Mouse (Mus musculus): ENCODE measurements at regions not wholly inside any gene's neighbourhood (a gene's known extent, or its start where the extent isn't known, plus 50 kb on each side); places are given as distances from the start of the nearest gene placed in this dataset.

GRCm38 (mm10) chr12:106527116-106527515 lies 517.1 kb downstream of the Vrk1 start:
- Histone ChIP-seq H3K27ac (ENCODE audit: low read depth, low read length) (no peak overlapping the region), H3K27me3 (ENCODE audit: control insufficient read depth, insufficient read depth, low read length) (peaks cover 14% of the 10 kb centered on the region), H3K9me3 (replicated peaks; ENCODE audit: control insufficient read depth, low read length) (no peaks in the 10 kb centered on the region), H3K4me2 (peak overlapping the region; percentile 45), H3K9ac (ENCODE audit: low read depth, low read length) (no peak overlapping the region), H3K36me3 (ENCODE audit: control insufficient read depth, insufficient read depth, low read length) (no peaks in the 10 kb centered on the region), H3K4me1 (ENCODE audit: control insufficient read depth, insufficient read depth, low read length) (peaks cover 8% of the 10 kb centered on the region), H3K4me3 (ENCODE audit: low read depth, low read length) (no peak overlapping the region)
- WGBS (ENCODE audit: insufficient replicate concordance): 61% methylated on average over 8 of the region's 8 CpGs
- no peak; the same call in 1 of the 2 replicates for ATAC-seq (replicated peaks; ENCODE audit: insufficient number of reproducible peaks, low FRiP score, low TSS enrichment)

GRCm38 (mm10) chr12:106527699-106528434 lies 517.8 kb downstream of the Vrk1 start:
- Histone ChIP-seq H3K27me3 (ENCODE audit: control insufficient read depth, insufficient read depth, low read length) (peaks cover 14% of the 10 kb centered on the region), H3K9me3 (replicated peaks; ENCODE audit: control insufficient read depth, low read length) (no peaks in the 10 kb centered on the region), H3K4me1 (ENCODE audit: control insufficient read depth, insufficient read depth, low read length) (peaks cover 8% of the 10 kb centered on the region), H3K9ac (ENCODE audit: low read depth, low read length) (no peak overlapping the region), H3K4me3 (ENCODE audit: low read depth, low read length) (no peak overlapping the region), H3K27ac (ENCODE audit: low read depth, low read length) (no peak overlapping the region), H3K4me2 (peak overlapping the region; percentile 45), H3K36me3 (ENCODE audit: control insufficient read depth, insufficient read depth, low read length) (no peaks in the 10 kb centered on the region)
- WGBS (ENCODE audit: insufficient replicate concordance): 7% methylated on average over 20 of the region's 20 CpGs
- no peak for ATAC-seq (replicated peaks; ENCODE audit: insufficient number of reproducible peaks, low FRiP score, low TSS enrichment)

- H3K4me1 ChIP-seq (ENCODE audit: control insufficient read depth, insufficient read depth, low read length): peaks cover 8% of the 10 kb centered on the region
- WGBS (ENCODE audit: insufficient replicate concordance): 24% methylated on average over 10 of the region's 10 CpGs
- H3K36me3 ChIP-seq (ENCODE audit: control insufficient read depth, insufficient read depth, low read length): no peaks in the 10 kb centered on the region
- H3K4me3 ChIP-seq (ENCODE audit: low read depth, low read length): no peak overlapping the region
- peaks cover 14% of the 10 kb centered on the region for H3K27me3 ChIP-seq (ENCODE audit: control insufficient read depth, insufficient read depth, low read length)
- H3K4me2 ChIP-seq: peak overlapping the region; percentile 32
- ATAC-seq (replicated peaks; ENCODE audit: insufficient number of reproducible peaks, low FRiP score, low TSS enrichment): no peak
- no peak overlapping the region for H3K9ac ChIP-seq (ENCODE audit: low read depth, low read length)
- no peak overlapping the region for H3K27ac ChIP-seq (ENCODE audit: low read depth, low read length)
- no peaks in the 10 kb centered on the region for H3K9me3 ChIP-seq (replicated peaks; ENCODE audit: control insufficient read depth, low read length)
Measured at GRCm38 (mm10) chr12:106528521-106528920, 518.5 kb downstream of the Vrk1 start.

- ATAC-seq (replicated peaks; ENCODE audit: insufficient number of reproducible peaks, low FRiP score, low TSS enrichment): no peak
- WGBS (ENCODE audit: insufficient replicate concordance): 27% methylated on average over 11 of the region's 11 CpGs
- Histone ChIP-seq H3K4me3 (ENCODE audit: low read depth, low read length) (no peak overlapping the region), H3K36me3 (ENCODE audit: control insufficient read depth, insufficient read depth, low read length) (no peaks in the 10 kb centered on the region), H3K27ac (ENCODE audit: low read depth, low read length) (no peak overlapping the region), H3K9me3 (replicated peaks; ENCODE audit: control insufficient read depth, low read length) (no peaks in the 10 kb centered on the region), H3K27me3 (ENCODE audit: control insufficient read depth, insufficient read depth, low read length) (peaks cover 14% of the 10 kb centered on the region), H3K4me1 (ENCODE audit: control insufficient read depth, insufficient read depth, low read length) (peaks cover 8% of the 10 kb centered on the region), H3K4me2 (no peak overlapping the region), H3K9ac (ENCODE audit: low read depth, low read length) (no peak overlapping the region)
Measured at GRCm38 (mm10) chr12:106529175-106529574, 519.1 kb downstream of the Vrk1 start.

- no peak overlapping the region for H3K4me3 ChIP-seq (ENCODE audit: low read depth, low read length)
- no peak overlapping the region for H3K9ac ChIP-seq (ENCODE audit: low read depth, low read length)
- H3K36me3 ChIP-seq (ENCODE audit: control insufficient read depth, insufficient read depth, low read length): no peaks in the 10 kb centered on the region
- no peaks in the 10 kb centered on the region for H3K4me1 ChIP-seq (ENCODE audit: control insufficient read depth, insufficient read depth, low read length)
- H3K9me3 ChIP-seq (replicated peaks; ENCODE audit: control insufficient read depth, low read length): no peaks in the 10 kb centered on the region
- no peak for ATAC-seq (replicated peaks; ENCODE audit: insufficient number of reproducible peaks, low FRiP score, low TSS enrichment)
- WGBS (ENCODE audit: insufficient replicate concordance): 60% methylated on average over 2 of the region's 2 CpGs
- no peak overlapping the region for H3K27ac ChIP-seq (ENCODE audit: low read depth, low read length)
- H3K27me3 ChIP-seq (ENCODE audit: control insufficient read depth, insufficient read depth, low read length): peaks cover 4% of the 10 kb centered on the region; the same call in 1 of the 2 replicates
- no peak overlapping the region for H3K4me2 ChIP-seq
Measured at GRCm38 (mm10) chr12:106535086-106535485, 525.1 kb downstream of the Vrk1 start.

GRCm38 (mm10) chr12:106535628-106536288 lies 525.7 kb downstream of the Vrk1 start:
- no peaks in the 10 kb centered on the region for H3K36me3 ChIP-seq (ENCODE audit: control insufficient read depth, insufficient read depth, low read length)
- WGBS (ENCODE audit: insufficient replicate concordance): 23% methylated on average over 8 of the region's 8 CpGs
- 0 out of 2 replicates have a peak, but pooled peaks cover under 1% of the 10 kb centered on the region for H3K27me3 ChIP-seq (ENCODE audit: control insufficient read depth, insufficient read depth, low read length)
- H3K9me3 ChIP-seq (replicated peaks; ENCODE audit: control insufficient read depth, low read length): no peaks in the 10 kb centered on the region
- H3K4me3 ChIP-seq (ENCODE audit: low read depth, low read length): no peak overlapping the region
- H3K9ac ChIP-seq (ENCODE audit: low read depth, low read length): no peak overlapping the region
- H3K4me1 ChIP-seq (ENCODE audit: control insufficient read depth, insufficient read depth, low read length): no peaks in the 10 kb centered on the region
- H3K4me2 ChIP-seq: no peak overlapping the region
- no peak overlapping the region for H3K27ac ChIP-seq (ENCODE audit: low read depth, low read length)
- no peak for ATAC-seq (replicated peaks; ENCODE audit: insufficient number of reproducible peaks, low FRiP score, low TSS enrichment)

- H3K9ac ChIP-seq (ENCODE audit: low read depth, low read length): no peak overlapping the region
- WGBS (ENCODE audit: insufficient replicate concordance): 5% methylated on average over 7 of the region's 7 CpGs
Measured at GRCm38 (mm10) chr12:106536289-106536636, 526.2 kb downstream of the Vrk1 start.

GRCm38 (mm10) chr12:106540003-106540402 lies 530.0 kb downstream of the Vrk1 start:
- H3K27me3 ChIP-seq (ENCODE audit: control insufficient read depth, insufficient read depth, low read length): no peaks in the 10 kb centered on the region
- H3K9ac ChIP-seq (ENCODE audit: low read depth, low read length): no peak overlapping the region
- no peak for ATAC-seq (replicated peaks; ENCODE audit: insufficient number of reproducible peaks, low FRiP score, low TSS enrichment)
- no peaks in the 10 kb centered on the region for H3K36me3 ChIP-seq (ENCODE audit: control insufficient read depth, insufficient read depth, low read length)
- H3K4me1 ChIP-seq (ENCODE audit: control insufficient read depth, insufficient read depth, low read length): no peaks in the 10 kb centered on the region
- no peak overlapping the region for H3K27ac ChIP-seq (ENCODE audit: low read depth, low read length)
- WGBS (ENCODE audit: insufficient replicate concordance): 65% methylated on average over 6 of the region's 6 CpGs
- no peak overlapping the region for H3K4me2 ChIP-seq
- H3K4me3 ChIP-seq (ENCODE audit: low read depth, low read length): no peak overlapping the region
- H3K9me3 ChIP-seq (replicated peaks; ENCODE audit: control insufficient read depth, low read length): no peaks in the 10 kb centered on the region

More at GRCm38 (mm10) chr12:106536289-106536636, 526.2 kb downstream of the Vrk1 start:
- Histone ChIP-seq H3K27ac (ENCODE audit: low read depth, low read length) (no peak overlapping the region), H3K4me1 (ENCODE audit: control insufficient read depth, insufficient read depth, low read length) (no peaks in the 10 kb centered on the region), H3K36me3 (ENCODE audit: control insufficient read depth, insufficient read depth, low read length) (no peaks in the 10 kb centered on the region), H3K4me2 (no peak overlapping the region), H3K4me3 (ENCODE audit: low read depth, low read length) (no peak overlapping the region), H3K9me3 (replicated peaks; ENCODE audit: control insufficient read depth, low read length) (no peaks in the 10 kb centered on the region), H3K27me3 (ENCODE audit: control insufficient read depth, insufficient read depth, low read length) (no peaks in the 10 kb centered on the region)
- no peak for ATAC-seq (replicated peaks; ENCODE audit: insufficient number of reproducible peaks, low FRiP score, low TSS enrichment)
